Mouse (Mus musculus) hindbrain, embryonic 14.5 days (tissue): ENCODE measurements at regions not wholly inside any gene's neighbourhood (a gene's known extent, or its start where the extent isn't known, plus 50 kb on each side); places are given as distances from the start of the nearest gene placed in this dataset.
A peak's percentile ranks its signal among the peaks of the same experiment; 100 is the strongest.
"Not testable (repeated sequence)": the region's sequence is repeated elsewhere in the genome, so short reads cannot be mapped to it uniquely, and the experiment has no call there.

ENCODE experiments used
- ATAC-seq: fragments of 200-750 bp; cut with Nextera tagmentation; 2 replicates; pipeline ENCODE4 v1.8.0; 2017; ENCODE audit warnings: moderate number of reproducible peaks, mild to moderate bottlenecking, moderate TSS enrichment, moderate library complexity; ENCODE audit not compliant: low FRiP score
- DNase-seq: peaks from one replicate; pipeline ENCODE4 v3.0.0-alpha.2; 2015; ENCODE audit warnings: low spot score
- H3K27ac ChIP-seq: fragments of 300-500 bp; sonication (generic); 2 replicates; pipeline ENCODE4 v1.5.1; 2014; ENCODE audit warnings: mild to moderate bottlenecking, moderate library complexity
- H3K27me3 ChIP-seq: fragments of 300-500 bp; sonication (generic); 2 replicates; pipeline ENCODE4 v1.6.1; 2014; ENCODE audit warnings: mild to moderate bottlenecking, low read length, mixed read lengths; ENCODE audit not compliant: control insufficient read depth, insufficient read depth
- H3K36me3 ChIP-seq: fragments of 300-500 bp; sonication (generic); replicated peaks from 2 replicates; pipeline ENCODE4 v1.6.1; 2014; ENCODE audit not compliant: control insufficient read depth, insufficient read depth
- H3K4me1 ChIP-seq: fragments of 300-500 bp; sonication (generic); replicated peaks from 2 replicates; pipeline ENCODE4 v1.6.1; 2014; ENCODE audit warnings: antibody characterized with exemption, low read length, mixed read lengths; ENCODE audit not compliant: control insufficient read depth, insufficient read depth
- H3K4me2 ChIP-seq: fragments of 300-500 bp; sonication (generic); replicated peaks from 2 replicates; pipeline ENCODE4 v1.6.1; 2014; ENCODE audit warnings: mild to moderate bottlenecking, moderate library complexity
- H3K4me3 ChIP-seq: fragments of 300-500 bp; sonication (generic); replicated peaks from 2 replicates; pipeline ENCODE4 v1.5.1; 2014; ENCODE audit warnings: mild to moderate bottlenecking, low read length
- H3K9ac ChIP-seq: fragments of 300-500 bp; sonication (generic); 2 replicates; pipeline ENCODE4 v1.6.1; 2014
- H3K9me3 ChIP-seq: fragments of 300-500 bp; sonication (generic); 2 replicates; pipeline ENCODE4 v1.6.1; 2016; ENCODE audit warnings: low read length; ENCODE audit not compliant: control insufficient read depth
- WGBS: fragments of 180-500 bp; shearing (Covaris S2); extraction: QIAGEN DNeasy Blood & Tissue Kit; methylation state at CpG from one replicate; pipeline ENCODE4 v1.1.7; 2014; 5-methylcytosine and 5-hydroxymethylcytosine counted together

GRCm38 (mm10) chr10:33715701-33716250 lies 70.7 kb downstream of the Sult3a2 start:
- Histone ChIP-seq H3K4me1 (no peaks in the 10 kb centered on the region), H3K9ac (no peak overlapping the region), H3K9me3 (no peaks in the 10 kb centered on the region), H3K27me3 (no peaks in the 10 kb centered on the region), H3K36me3 (no peaks in the 10 kb centered on the region), H3K27ac (no peak overlapping the region), H3K4me2 (no peak overlapping the region), H3K4me3 (no peak overlapping the region)
- 80% methylated on average over 5 of the region's 5 CpGs for WGBS
- ATAC-seq (no peak), DNase-seq (no peak)

- H3K9ac ChIP-seq, DNase-seq, H3K36me3 ChIP-seq, H3K27ac ChIP-seq, H3K4me1 ChIP-seq, H3K9me3 ChIP-seq, H3K4me3 ChIP-seq, ATAC-seq, H3K27me3 ChIP-seq, H3K4me2 ChIP-seq: not testable (repeated sequence)
- WGBS = 76% methylated on average over 3 of the region's 3 CpGs
These were observed 77.8 kb downstream of the Sult3a2 start for GRCm38 (mm10) chr10:33708656-33709055.

GRCm38 (mm10) chr10:33704245-33704644 lies 79.7 kb upstream of the Clvs2 start:
- H3K9ac ChIP-seq, H3K27ac ChIP-seq, H3K36me3 ChIP-seq, H3K4me1 ChIP-seq, DNase-seq, H3K4me2 ChIP-seq, H3K27me3 ChIP-seq, ATAC-seq, H3K9me3 ChIP-seq, H3K4me3 ChIP-seq: not testable (repeated sequence)
- 78% methylated on average over 3 of the region's 3 CpGs for WGBS

- 52% methylated on average over 3 of the region's 3 CpGs for WGBS
- Histone ChIP-seq H3K4me1 (no peaks in the 10 kb centered on the region), H3K9ac (no peak overlapping the region), H3K9me3 (no peaks in the 10 kb centered on the region), H3K4me2 (no peak overlapping the region), H3K27me3 (no peaks in the 10 kb centered on the region), H3K27ac (no peak overlapping the region), H3K4me3 (no peak overlapping the region), H3K36me3 (no peaks in the 10 kb centered on the region)
- ATAC-seq = peak; percentile 69; the same call in 1 of the 2 replicates
- peak; percentile 85 for DNase-seq
These were observed 78.9 kb upstream of the Clvs2 start for GRCm38 (mm10) chr10:33703420-33703819.
